Mouse (Mus musculus): Measurements from ENCODE around the gene Pla2g2c.
A peak's percentile ranks its signal among the peaks of the same experiment; 100 is the strongest.

Gene Pla2g2c

GRCm38 (mm10) chr4:138709944-138710343, 14.6 kb upstream of the Pla2g2c start:
- DNase-seq (ENCODE audit: low spot score) = no peak

GRCm38 (mm10) chr4:138710633-138711032, 14.0 kb upstream of the Pla2g2c start:
- no peak for DNase-seq (ENCODE audit: low spot score)

- no peak for DNase-seq (ENCODE audit: low spot score)
These were observed 13.4 kb upstream of the Pla2g2c start for GRCm38 (mm10) chr4:138711051-138711820.

DNA sequence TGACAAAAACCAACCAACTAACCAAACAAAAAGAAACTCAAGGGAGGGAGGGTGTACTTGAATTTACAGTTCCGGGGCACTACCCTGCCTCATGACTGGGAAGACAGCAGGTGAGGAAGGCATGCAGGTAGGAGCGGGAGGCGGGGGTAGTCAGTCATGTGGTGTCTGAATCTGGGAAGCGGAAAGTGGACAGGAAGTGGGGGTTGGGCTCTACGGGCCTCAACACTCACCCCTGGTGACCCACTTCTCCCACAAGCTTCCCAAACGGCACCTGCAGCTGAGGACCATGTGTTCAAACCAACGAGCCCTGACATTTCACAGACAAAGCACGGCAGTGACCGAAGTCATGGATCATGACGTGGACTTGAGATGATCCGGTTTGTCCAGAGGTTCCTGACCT, 12.5 kb upstream of the Pla2g2c start:
- DNase-seq (ENCODE audit: low spot score) = no peak

DNA sequence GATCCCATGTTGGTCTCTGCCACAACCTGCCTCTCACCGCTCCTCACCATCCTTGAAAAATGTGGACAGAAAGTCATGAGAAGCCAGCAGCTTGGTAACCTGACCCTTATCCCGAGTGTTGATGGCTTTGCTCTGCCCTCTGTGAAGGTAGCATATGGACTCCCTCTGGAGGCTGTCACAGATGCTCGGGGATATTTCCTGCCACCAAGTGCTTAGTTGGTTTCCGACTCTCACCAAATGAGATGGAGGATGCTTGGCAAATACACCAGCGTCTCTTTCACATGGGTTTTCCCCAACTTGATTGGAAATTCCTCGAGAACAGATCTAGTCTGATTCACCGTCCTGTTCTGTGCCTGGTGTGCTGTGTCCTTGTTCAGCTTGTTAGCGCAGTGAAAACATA, 12.0 kb upstream of the Pla2g2c start:
- DNase-seq (ENCODE audit: low spot score) = no peak

GRCm38 (mm10) chr4:138714186-138714585, 10.4 kb upstream of the Pla2g2c start:
- no peak for DNase-seq (ENCODE audit: low spot score)

DNA sequence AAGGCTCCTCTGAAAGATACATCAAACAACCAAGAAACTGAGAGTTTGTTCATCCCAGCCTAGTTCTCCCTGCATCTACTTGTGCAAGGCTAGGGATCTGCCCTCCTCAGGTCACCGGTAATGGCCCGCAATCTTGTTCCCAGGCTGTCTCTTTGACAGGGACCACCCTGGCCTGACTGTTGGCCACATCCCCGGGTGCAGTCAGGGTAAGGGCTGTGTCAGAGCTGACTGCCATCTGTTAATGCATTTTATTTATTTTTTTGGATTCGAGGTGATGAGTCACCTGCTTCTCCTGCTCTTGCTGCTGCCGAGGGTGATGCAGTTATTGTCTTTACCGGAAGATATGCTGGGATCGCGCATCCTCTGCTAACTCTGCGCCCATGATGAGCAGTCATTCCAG, 7.9 kb upstream of the Pla2g2c start:
- no peak for DNase-seq (ENCODE audit: low spot score)

- DNase-seq (ENCODE audit: low spot score) = no peak
These were observed 5.9 kb upstream of the Pla2g2c start for GRCm38 (mm10) chr4:138718586-138719263.

DNA sequence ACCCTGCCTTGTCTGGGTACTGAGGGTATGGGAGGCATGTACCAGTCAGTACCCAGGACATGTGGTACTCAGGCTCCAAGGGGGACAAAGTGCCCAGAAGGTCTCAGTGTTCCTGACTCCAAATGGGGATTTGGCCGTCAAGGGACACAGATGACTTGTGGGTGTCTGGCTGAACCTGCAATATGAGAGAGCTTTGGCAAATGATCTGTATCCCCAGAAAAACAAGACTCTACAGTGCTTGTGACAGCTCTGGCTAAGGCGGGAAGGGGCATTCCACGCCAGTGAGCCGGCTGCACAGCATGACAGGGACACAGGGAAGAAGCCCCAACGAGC, 5.4 kb upstream of the Pla2g2c start:
- DNase-seq (ENCODE audit: low spot score) = no peak

DNA sequence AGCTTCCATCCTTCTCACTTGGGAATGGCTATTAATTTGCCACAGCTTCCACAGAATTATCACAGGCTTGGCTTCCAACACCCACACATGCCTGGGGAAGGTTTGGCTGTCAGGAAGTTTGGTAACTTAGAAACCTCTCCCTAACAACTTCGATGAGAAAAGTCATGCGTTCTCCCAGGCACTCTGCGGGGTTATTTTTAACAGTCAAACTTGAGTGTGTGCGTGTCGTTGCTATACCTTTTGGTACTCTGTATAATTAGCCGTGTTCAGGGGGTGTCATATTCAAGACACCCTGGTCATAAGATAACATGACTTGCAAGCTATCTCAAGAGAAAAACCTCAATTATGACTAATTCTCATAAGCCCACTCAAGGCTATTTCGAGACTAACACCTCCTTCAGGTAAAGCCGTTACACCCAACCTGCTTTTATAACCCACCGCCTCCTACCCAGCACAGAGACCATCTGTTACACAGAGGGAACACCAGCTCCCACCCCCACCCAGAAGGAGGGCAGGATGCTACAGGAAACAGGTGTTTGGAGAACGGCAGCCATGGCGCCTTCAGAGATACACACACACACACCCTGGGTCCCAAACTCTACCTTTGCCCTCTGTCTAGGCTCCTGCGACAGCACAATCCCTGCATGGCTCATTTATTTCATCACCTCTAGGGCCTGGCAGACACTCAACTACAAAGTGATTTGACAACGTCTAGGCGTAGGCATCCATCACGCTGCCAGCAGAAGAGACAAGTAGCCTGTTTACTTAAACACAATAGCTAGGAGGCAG, 905 bp upstream of the Pla2g2c start:
- no peak for DNase-seq (ENCODE audit: low spot score)

DNA sequence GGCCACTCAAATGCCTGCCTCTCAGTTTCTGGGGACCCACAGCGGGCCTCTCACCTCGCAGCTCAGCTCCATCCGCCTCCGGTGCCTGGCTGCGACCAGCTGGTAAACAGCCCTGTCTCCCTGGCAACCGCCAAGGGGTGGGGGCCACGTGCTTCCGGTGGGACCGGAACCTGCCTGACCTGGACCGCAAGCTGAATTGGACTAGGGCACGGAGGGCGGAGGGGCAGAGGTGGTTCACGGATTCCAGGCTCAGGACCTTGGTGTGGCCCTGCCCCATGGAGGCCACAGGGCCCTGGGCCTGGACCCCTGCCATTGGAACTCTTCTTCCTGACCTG, 502 bp downstream of the Pla2g2c start:
- peak; percentile 61 for DNase-seq (ENCODE audit: low spot score)

DNA sequence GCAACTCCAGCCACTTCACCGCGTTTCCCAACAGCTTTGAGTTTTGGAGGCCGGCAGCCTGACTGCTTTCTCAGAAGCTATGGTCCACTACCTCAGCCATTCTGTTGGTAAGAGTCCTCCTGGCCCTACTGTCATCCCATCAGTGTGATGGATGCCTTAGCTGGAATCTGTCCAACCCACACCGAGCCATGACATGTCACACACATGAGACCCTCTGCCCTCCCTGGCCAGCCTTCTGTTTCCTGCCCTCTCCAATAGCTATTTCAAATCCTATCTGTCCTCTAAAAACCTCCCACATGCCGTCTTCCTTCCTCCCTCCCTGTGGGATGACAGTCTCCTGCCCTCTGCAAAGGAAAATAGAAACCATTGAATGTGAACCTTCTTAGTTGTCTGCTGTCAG, 1.2 kb downstream of the Pla2g2c start:
- no peak for DNase-seq (ENCODE audit: low spot score)

GRCm38 (mm10) chr4:138729018-138729703, 4.6 kb downstream of the Pla2g2c start:
- no peak for DNase-seq (ENCODE audit: low spot score)

GRCm38 (mm10) chr4:138734105-138734504, 9.5 kb downstream of the Pla2g2c start:
- no peak for DNase-seq (ENCODE audit: low spot score)

DNA sequence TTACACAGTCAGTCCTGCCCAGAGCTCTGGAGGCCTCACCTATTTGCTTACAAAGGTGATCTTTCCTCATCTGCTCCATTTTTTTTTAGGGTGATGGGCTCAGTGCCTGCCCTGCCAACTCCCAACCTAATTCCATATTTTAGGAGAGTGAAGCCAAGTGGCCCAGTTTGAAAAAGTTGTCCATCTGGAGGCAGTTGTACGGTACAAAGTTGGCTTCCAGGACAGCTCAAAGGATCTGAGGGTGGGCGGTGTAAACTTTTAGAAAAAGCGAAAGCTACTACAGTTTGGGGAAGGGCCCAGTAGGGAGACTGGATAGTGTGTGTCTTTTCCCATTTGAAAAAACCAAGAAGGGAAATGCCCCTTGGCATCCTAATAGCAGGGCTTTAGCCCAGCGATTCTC, 10.3 kb downstream of the Pla2g2c start:
- no peak for DNase-seq (ENCODE audit: low spot score)

GRCm38 (mm10) chr4:138737031-138737430, 12.4 kb downstream of the Pla2g2c start, which contains the start of gene Ubxn10:
Ubxn10 (minus strand) TSS chr4:138737167.
- no peak for DNase-seq (ENCODE audit: low spot score)

- DNase-seq (ENCODE audit: low spot score) = no peak
These were observed 14.7 kb downstream of the Pla2g2c start for GRCm38 (mm10) chr4:138739136-138739851.

DNA sequence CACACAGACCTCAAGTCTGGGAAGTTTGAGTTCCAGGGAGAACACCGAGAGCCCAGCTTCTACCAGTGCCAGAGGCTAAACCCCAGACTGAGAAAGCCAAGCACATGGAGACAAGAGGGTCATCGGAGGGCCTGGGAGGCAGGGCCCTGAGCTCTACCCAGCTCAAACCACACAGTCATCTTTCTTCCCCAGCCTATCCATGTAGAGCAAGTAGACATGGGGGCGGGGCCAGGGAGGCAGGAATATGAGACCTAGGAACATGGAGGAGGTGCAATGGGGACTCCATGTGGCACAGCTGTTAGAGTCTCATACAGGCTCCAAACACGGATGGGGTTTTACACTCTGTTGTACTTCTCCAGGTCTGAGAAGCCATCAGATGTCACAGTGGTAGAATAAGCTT, 21.3 kb downstream of the Pla2g2c start:
- no peak for DNase-seq (ENCODE audit: low spot score)

DNA sequence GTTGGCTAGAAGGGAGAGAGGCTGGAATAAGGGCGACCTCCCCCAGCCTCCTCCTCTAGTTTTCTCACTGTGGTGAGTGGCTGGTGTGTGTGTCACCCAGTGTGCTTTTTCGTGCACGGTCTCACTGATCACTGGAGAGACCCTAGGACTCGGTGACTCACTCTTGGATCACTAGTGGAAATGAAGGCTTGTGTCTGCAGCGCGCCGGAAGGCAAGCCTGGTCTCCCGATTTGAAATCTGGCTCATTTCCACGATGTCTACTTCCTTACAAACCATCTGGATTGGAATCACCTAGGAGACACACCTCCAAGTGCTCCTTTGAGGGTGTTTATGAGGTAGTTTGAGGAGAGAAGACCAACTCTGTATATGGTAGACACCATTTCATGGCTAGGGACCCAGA, 22.3 kb downstream of the Pla2g2c start:
- no peak for DNase-seq (ENCODE audit: low spot score)

DNA sequence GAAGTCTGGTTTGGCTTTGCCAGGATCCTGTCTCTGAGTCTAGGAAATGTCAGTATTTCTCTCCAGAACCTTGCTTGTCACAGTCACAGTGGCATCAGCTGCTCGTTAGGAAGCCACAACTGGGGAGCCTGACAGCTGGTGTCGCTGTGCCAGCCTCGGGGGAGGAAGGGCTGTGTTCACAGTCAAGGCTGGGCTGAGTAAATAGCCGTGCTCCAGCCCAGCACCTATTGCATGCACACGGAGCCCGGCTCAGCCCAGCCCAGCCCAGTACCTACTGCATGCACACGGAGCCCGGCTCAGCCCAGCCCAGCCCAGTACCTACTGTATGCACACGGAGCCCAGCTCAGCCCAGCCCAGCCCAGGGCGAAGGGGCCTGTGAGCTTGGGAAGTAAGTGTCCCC, 23.3 kb downstream of the Pla2g2c start:
- no peak for DNase-seq (ENCODE audit: low spot score)

DNA sequence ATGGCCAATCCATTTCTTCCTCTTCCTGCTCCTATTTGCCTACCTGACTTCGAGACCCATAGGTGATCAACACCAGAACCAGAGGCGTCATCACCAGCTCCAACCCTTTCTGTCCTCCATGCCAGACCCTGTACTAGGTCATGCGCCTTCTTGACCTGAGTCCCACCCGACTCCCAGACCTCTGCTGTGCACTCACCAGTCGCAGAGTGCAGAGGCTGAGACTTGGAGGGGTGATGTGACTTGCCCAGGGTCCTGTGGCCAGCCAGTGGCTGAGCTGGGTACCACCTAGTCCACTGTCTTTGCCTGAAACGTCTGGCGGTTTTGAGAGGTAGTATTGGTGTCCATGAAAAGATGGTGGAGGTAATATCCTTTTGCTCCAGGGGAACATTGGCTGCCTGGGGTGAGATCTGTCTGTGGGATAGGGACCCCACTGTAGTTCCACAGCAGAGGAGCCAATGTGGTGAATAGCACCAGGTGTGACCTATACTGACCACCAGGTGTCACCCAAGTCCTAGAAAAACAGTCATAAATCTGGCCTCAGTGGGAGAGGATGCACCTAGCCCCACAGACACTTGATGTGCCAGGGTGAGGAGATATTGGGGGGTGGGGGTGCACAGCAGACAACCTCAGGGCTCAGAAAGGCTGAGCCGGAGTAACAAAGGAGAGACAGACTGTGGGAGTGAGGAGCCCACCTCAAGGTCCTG, 23.9 kb downstream of the Pla2g2c start:
- DNase-seq (ENCODE audit: low spot score) = no peak
